Mouse (Mus musculus) lung, embryonic 16.5 days (tissue): ENCODE results near the gene Adgrf3. TPM values are rescaled to one million over a fixed set of nuclear protein-coding genes. Genes with fewer than 3 reads are reported as not detected.
A peak's percentile ranks its signal among the peaks of the same experiment; 100 is the strongest.

Experiments
- ATAC-seq: fragments of 200-750 bp; cut with Nextera tagmentation; 2 replicates; pipeline ENCODE4 v1.8.0; 2017; ENCODE audit warnings: low read depth, mild to moderate bottlenecking, moderate library complexity
- H3K27ac ChIP-seq: fragments of 300-500 bp; sonication (generic); 2 replicates; pipeline ENCODE4 v1.5.1; 2014; ENCODE audit warnings: mild to moderate bottlenecking, control low read depth, low read length
- H3K27me3 ChIP-seq: fragments of 300-500 bp; sonication (generic); 2 replicates; pipeline ENCODE4 v1.6.1; 2014; ENCODE audit warnings: low read depth, low read length, mixed read lengths; ENCODE audit not compliant: control insufficient read depth, insufficient read depth
- H3K36me3 ChIP-seq: fragments of 300-500 bp; sonication (generic); 2 replicates; pipeline ENCODE4 v1.6.1; 2014; ENCODE audit warnings: low read length; ENCODE audit not compliant: control insufficient read depth, insufficient read depth
- H3K4me1 ChIP-seq: fragments of 300-500 bp; sonication (generic); replicated peaks from 2 replicates; pipeline ENCODE4 v1.6.1; 2014; ENCODE audit warnings: low read length, mixed read lengths; ENCODE audit not compliant: control insufficient read depth, insufficient read depth
- H3K4me2 ChIP-seq: fragments of 300-500 bp; sonication (generic); 2 replicates; pipeline ENCODE4 v1.6.1; 2014; ENCODE audit warnings: low read depth, low read length, control low read depth
- H3K4me3 ChIP-seq: fragments of 300-500 bp; sonication (generic); 2 replicates; pipeline ENCODE4 v1.5.1; 2014; ENCODE audit warnings: mild to moderate bottlenecking, low read length, control low read depth
- H3K9ac ChIP-seq: fragments of 300-500 bp; sonication (generic); 2 replicates; pipeline ENCODE4 v1.6.1; 2014; ENCODE audit warnings: low read length, control low read depth
- H3K9me3 ChIP-seq: fragments of 300-500 bp; sonication (generic); 2 replicates; pipeline ENCODE4 v1.6.1; 2016; ENCODE audit warnings: low read length; ENCODE audit not compliant: control insufficient read depth
- WGBS: fragments of 180-500 bp; shearing (Covaris S2); extraction: QIAGEN DNeasy Blood & Tissue Kit; methylation state at CpG from one replicate; pipeline ENCODE4 v1.1.7; 2014; 5-methylcytosine and 5-hydroxymethylcytosine counted together
- polyA plus RNA-seq: library from polyadenylated mRNA; unstranded; fragments of >200 nt; fragmentation: Nextera tagmentation; extraction: Ambion mirVana; gene quantifications from 2 replicates; pipeline ENCODE4 v1.2.1, GENCODE M21; 2015

Adgrf3 gene
- polyA plus RNA-seq, 1 experiment from 2014 or later = 0.25 TPM

DNA sequence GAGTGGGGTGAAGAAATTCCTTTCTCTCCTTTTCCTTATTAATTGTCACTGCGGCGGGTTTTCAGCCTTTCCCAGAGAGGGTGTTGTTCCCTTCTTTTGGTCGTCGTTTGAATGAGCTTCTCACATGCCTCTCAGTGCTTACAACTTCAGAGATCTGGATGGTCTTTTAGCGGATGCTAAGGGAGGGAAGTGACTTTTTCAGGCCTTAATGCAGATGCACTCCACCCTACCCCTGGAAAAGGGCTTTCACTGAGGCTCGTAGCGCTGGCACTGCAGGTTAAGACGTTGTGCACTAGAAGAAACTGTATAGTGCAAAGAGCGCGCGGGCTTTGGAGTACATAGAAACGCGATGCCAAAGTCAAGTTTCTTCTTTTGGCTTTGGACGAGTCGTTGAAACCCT lies 27.5 kb upstream of the Adgrf3 start:
- Histone ChIP-seq H3K4me2 (peak overlapping the region; percentile 89), H3K4me3 (peak overlapping the region; percentile 85), H3K9me3 (no peaks in the 10 kb centered on the region), H3K27ac (peak overlapping the region; percentile 73), H3K36me3 (no peaks in the 10 kb centered on the region), H3K9ac (peak overlapping the region; percentile 86), H3K27me3 (no peaks in the 10 kb centered on the region), H3K4me1 (peaks cover 21% of the 10 kb centered on the region)
- WGBS = 4% methylated on average over 15 of the region's 15 CpGs
- 0 out of 2 replicates have a peak, but pooled peaks have one; percentile 2 for ATAC-seq

DNA sequence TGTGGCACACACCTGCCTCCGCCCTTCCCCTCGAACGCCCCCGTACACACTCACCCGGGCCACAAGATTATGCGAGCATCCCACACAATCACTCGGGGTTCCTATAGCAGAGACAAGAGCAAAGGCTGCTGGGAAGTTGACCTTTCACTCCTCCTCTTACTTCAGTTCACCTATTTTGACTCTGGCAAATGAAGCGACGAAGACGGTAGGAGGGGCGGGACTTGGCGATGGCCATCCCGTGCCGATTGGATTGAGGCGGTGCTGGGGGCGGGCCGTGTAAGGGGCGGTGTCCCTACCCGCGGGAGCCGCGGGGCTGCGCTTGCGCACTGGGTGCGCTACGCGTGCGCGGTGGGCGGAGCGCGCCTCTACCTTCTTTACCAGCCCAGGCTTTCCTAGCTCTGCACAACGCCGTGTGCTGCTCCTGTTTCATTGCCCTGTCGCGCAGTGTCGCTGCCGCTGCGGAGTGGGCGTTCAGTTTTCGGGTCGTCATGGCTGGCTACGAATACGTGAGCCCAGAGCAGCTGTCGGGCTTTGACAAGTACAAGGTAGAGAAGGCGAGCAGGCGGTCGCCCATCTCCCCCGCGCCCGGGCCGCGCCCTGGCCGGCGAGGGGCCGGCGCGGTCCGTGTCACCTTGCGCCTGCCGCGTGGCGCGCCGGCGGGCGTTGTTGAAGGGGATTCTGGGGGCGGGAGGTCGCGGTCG lies 26.9 kb upstream of the Adgrf3 start, which contains the start of gene Selenoi:
TSS of gene Selenoi (plus strand) at position 311 of the 701 bp plus-strand sequence.
- Histone ChIP-seq H3K27me3 (no peaks in the 10 kb centered on the region), H3K4me3 (peak within 1 kb of the TSS; percentile 85), H3K4me2 (peak within 1 kb of the TSS; percentile 89), H3K27ac (peak within 1 kb of the TSS; percentile 73), H3K4me1 (peaks cover 21% of the 10 kb centered on the region), H3K36me3 (no peaks in the 10 kb centered on the region), H3K9me3 (no peaks in the 10 kb centered on the region), H3K9ac (peak within 1 kb of the TSS; percentile 86)
- peak; percentile 100 for ATAC-seq
- WGBS = 5% methylated on average over 70 of the region's 71 CpGs

DNA sequence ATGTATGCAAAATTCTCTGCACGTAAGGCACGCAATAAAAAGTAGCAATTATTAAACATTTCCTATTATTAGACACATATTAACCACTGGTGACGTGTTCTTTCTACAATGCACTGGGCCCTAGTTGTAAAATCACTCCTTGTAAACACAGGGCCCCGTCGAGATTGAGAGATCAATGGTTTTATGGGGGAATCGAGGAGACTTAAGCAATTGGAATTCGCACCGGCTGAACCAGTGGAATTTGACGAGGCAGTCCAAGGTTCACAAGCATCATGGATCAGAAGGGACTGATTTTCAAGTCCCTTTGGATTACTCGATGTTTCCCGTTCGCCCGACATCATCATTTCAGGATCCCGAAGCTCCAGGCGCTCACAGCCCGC lies 26.4 kb upstream of the Adgrf3 start:
- peak overlapping the region; percentile 70 for H3K9ac ChIP-seq
- H3K4me3 ChIP-seq = peak overlapping the region; percentile 85
- no peak for ATAC-seq
- no peaks in the 10 kb centered on the region for H3K27me3 ChIP-seq
- H3K36me3 ChIP-seq = no peaks in the 10 kb centered on the region
- H3K9me3 ChIP-seq = no peaks in the 10 kb centered on the region
- 36% methylated on average over 16 of the region's 16 CpGs for WGBS
- peaks cover 21% of the 10 kb centered on the region for H3K4me1 ChIP-seq
- peak overlapping the region; percentile 10; the same call in 1 of the 2 replicates for H3K27ac ChIP-seq
- peak overlapping the region; percentile 89 for H3K4me2 ChIP-seq

DNA sequence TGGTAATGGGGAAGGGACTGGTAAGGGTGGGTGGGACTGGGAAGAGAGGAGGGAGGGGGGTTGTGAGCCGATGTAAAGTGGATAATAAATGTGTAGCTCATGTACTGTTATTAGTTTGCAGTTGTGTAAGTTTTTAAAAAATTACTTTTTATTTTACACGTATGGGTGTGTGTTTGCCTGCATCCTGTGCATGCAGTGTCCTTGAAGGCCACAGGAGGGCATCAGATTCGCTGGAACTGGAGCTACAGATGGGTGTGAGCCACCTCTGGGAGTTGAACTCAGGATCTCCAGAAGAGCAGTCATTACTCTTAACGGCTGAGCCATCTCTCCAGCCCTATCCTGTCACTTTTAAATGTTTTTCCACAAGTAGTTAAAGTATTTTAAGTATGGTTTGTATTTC lies 25.4 kb upstream of the Adgrf3 start:
- H3K9ac ChIP-seq = no peak overlapping the region
- 76% methylated on average over 4 of the region's 4 CpGs for WGBS
- no peaks in the 10 kb centered on the region for H3K27me3 ChIP-seq
- ATAC-seq = no peak
- H3K27ac ChIP-seq = no peak overlapping the region
- no peaks in the 10 kb centered on the region for H3K36me3 ChIP-seq
- no peaks in the 10 kb centered on the region for H3K9me3 ChIP-seq
- no peak overlapping the region for H3K4me2 ChIP-seq
- peaks cover 21% of the 10 kb centered on the region for H3K4me1 ChIP-seq
- no peak overlapping the region for H3K4me3 ChIP-seq

DNA sequence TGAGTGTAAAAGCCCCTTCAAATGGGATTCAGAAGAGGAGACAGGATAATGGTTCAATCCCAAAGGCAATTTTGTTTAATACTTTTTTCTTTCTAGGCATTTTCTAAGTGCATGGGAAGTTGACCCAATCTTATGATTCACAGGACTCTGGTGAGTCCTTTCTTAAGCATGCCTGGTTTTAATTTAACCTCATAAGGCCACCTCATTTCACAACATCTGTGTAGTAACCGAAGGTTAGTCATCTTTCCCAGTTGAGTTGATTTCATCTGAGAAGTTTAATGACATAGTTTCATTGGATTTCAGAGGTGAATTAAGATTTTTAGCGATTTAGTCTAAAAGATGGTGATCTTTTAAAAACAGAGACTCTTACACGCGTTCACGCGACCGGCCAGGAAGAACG lies 17.2 kb upstream of the Adgrf3 start:
- peaks cover 2% of the 10 kb centered on the region; the same call in 1 of the 2 replicates for H3K36me3 ChIP-seq
- no peaks in the 10 kb centered on the region for H3K4me1 ChIP-seq
- H3K9me3 ChIP-seq = no peaks in the 10 kb centered on the region
- H3K27me3 ChIP-seq = no peaks in the 10 kb centered on the region
- H3K27ac ChIP-seq = no peak overlapping the region
- no peak overlapping the region for H3K9ac ChIP-seq
- ATAC-seq = no peak
- no peak overlapping the region for H3K4me3 ChIP-seq
- H3K4me2 ChIP-seq = no peak overlapping the region
- WGBS = 98% methylated on average over 8 of the region's 8 CpGs

DNA sequence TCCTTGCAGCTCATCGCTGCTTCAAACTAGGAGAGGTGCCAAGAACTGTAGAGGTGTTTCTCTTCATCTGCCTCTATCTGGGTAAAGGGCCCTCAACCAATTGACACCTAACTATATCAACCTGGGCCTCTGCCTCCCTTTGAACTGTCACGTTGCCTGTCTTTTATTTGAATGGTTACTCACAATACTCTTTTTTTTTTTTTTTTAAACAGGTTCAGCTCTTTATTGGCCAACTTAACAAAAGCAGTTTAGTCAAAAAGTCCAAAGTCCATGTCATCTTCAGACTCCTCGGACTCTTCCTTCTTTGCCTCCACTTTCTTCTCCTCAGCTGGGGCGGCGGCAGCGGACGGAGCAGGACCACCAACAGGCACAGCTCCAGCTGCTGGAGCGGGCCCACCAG lies 15.1 kb upstream of the Adgrf3 start:
- no peaks in the 10 kb centered on the region for H3K4me1 ChIP-seq
- no peak overlapping the region for H3K27ac ChIP-seq
- 81% methylated on average over 8 of the region's 8 CpGs for WGBS
- peaks cover 2% of the 10 kb centered on the region; the same call in 1 of the 2 replicates for H3K36me3 ChIP-seq
- no peak overlapping the region for H3K4me3 ChIP-seq
- no peaks in the 10 kb centered on the region for H3K27me3 ChIP-seq
- ATAC-seq = no peak
- no peak overlapping the region for H3K9ac ChIP-seq
- H3K4me2 ChIP-seq = no peak overlapping the region
- no peaks in the 10 kb centered on the region for H3K9me3 ChIP-seq

DNA sequence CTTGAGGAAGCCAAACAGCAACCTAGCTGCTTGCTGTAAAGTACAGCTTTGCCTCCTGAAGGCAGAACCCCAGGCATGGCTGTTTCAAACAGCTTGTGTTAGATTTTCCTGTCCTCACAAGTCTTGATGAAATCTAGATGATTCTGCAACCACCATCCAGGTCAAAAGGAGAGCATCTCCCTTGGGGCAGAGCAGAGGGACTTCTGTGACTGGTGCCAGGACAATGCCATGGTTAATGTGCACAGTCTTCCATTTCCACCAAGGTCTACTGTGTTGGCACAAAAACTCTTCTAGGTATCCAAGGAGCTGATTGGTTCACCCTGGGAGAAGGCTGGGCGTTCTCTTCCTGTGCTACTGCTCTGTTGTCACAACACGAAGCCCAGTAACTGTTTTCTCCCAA lies 14.2 kb upstream of the Adgrf3 start:
- ATAC-seq = no peak
- whole genome bisulfite sequencing = 76% methylated on average over 2 of the region's 2 CpGs
- no peak overlapping the region for H3K4me3 ChIP-seq
- H3K36me3 ChIP-seq = peaks cover 2% of the 10 kb centered on the region; the same call in 1 of the 2 replicates
- H3K9me3 ChIP-seq = no peaks in the 10 kb centered on the region
- H3K4me1 ChIP-seq = no peaks in the 10 kb centered on the region
- no peak overlapping the region for H3K9ac ChIP-seq
- no peak overlapping the region for H3K4me2 ChIP-seq
- H3K27me3 ChIP-seq = no peaks in the 10 kb centered on the region
- H3K27ac ChIP-seq = no peak overlapping the region

DNA sequence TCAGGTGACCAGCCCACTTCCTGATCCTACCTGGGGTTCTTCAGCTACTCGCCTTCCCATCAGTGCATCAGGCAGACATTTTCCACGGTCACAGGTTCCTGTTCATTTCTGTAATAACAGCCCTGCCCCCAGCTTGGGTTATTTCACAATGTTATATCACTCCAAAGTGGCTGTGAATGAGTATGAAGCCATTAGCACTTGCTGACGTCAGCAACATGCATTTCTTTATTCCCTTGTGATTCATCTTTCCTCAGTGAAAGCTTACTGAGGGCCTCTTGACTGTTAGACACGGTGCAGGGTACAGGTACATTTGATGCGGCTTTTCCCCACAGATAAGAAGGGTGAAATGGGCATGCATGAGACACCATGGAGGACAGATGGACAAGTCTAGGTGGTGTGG lies 10.4 kb upstream of the Adgrf3 start:
- WGBS = 63% methylated on average over 5 of the region's 5 CpGs
- ATAC-seq = no peak

DNA sequence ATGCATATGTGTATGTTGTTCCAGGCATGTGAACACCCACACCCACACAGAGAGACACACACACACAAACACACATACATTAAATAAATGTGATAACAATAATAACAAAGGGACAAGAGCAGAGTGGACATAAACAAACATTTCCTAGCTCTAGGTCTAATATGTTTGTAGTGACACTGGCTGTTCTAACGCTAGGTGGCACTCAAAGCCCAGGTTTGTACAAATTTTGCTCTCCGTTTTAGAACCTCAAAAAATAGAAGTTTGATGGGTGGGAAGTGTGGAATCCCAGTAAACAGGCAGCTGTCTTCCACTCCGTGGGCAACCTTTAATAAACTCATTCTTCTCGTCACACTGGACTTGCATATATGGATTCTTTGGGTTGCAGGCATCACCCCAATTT lies 9.4 kb upstream of the Adgrf3 start:
- H3K4me2 ChIP-seq = no peak overlapping the region
- no peaks in the 10 kb centered on the region for H3K9me3 ChIP-seq
- no peak overlapping the region for H3K27ac ChIP-seq
- H3K9ac ChIP-seq = no peak overlapping the region
- H3K27me3 ChIP-seq = no peaks in the 10 kb centered on the region
- H3K4me1 ChIP-seq = no peaks in the 10 kb centered on the region
- H3K36me3 ChIP-seq = no peaks in the 10 kb centered on the region
- 6% methylated on average over 4 of the region's 4 CpGs for WGBS
- peak; percentile 20; the same call in 1 of the 2 replicates for ATAC-seq
- no peak overlapping the region for H3K4me3 ChIP-seq

More for the DNA sequence above, 10.4 kb upstream of the Adgrf3 start:
- Histone ChIP-seq H3K9me3 (no peaks in the 10 kb centered on the region), H3K4me3 (no peak overlapping the region), H3K9ac (no peak overlapping the region), H3K27me3 (no peaks in the 10 kb centered on the region), H3K4me1 (no peaks in the 10 kb centered on the region), H3K36me3 (no peaks in the 10 kb centered on the region), H3K4me2 (no peak overlapping the region), H3K27ac (no peak overlapping the region)
